Mouse (Mus musculus) kidney, embryonic 16.5 days (tissue): ENCODE data around the gene Apbb2. TPM values are rescaled to one million over a fixed set of nuclear protein-coding genes. Genes with fewer than 3 reads are reported as not detected.

Experiments used
- ATAC-seq: fragments of 200-750 bp; cut with Nextera tagmentation; 2 replicates; pipeline ENCODE4 v1.8.0; 2017; ENCODE audit warnings: moderate TSS enrichment; ENCODE audit not compliant: low FRiP score, low TSS enrichment
- H3K27ac ChIP-seq: fragments of 300-500 bp; sonication (generic); 2 replicates; pipeline ENCODE4 v1.5.1; 2014; ENCODE audit warnings: low read length
- H3K27me3 ChIP-seq: fragments of 300-500 bp; sonication (generic); 2 replicates; pipeline ENCODE4 v1.6.1; 2014; ENCODE audit warnings: low read length, control low read depth, mixed read lengths; ENCODE audit not compliant: insufficient read depth
- H3K36me3 ChIP-seq: fragments of 300-500 bp; sonication (generic); 2 replicates; pipeline ENCODE4 v1.6.1; 2014; ENCODE audit warnings: low read length, control low read depth, mixed read lengths; ENCODE audit not compliant: insufficient read depth
- H3K4me1 ChIP-seq: fragments of 300-500 bp; sonication (generic); 2 replicates; pipeline ENCODE4 v1.6.1; 2014; ENCODE audit warnings: low read length, control low read depth, mixed read lengths; ENCODE audit not compliant: insufficient read depth
- H3K4me2 ChIP-seq: fragments of 300-500 bp; sonication (generic); replicated peaks from 2 replicates; pipeline ENCODE4 v1.6.1; 2014; ENCODE audit warnings: low read depth, low read length
- H3K4me3 ChIP-seq: fragments of 300-500 bp; sonication (generic); 2 replicates; pipeline ENCODE4 v1.5.1; 2014; ENCODE audit warnings: mild to moderate bottlenecking, low read length
- H3K9ac ChIP-seq: fragments of 300-500 bp; sonication (generic); replicated peaks from 2 replicates; pipeline ENCODE4 v1.6.1; 2014; ENCODE audit warnings: low read length
- H3K9me3 ChIP-seq: fragments of 300-500 bp; sonication (generic); 2 replicates; pipeline ENCODE4 v1.6.1; 2016; ENCODE audit warnings: low read length, control low read depth
- WGBS: fragments of 180-500 bp; shearing (Covaris S2); extraction: QIAGEN DNeasy Blood & Tissue Kit; methylation state at CpG from one replicate; pipeline ENCODE4 v1.1.7; 2014; 5-methylcytosine and 5-hydroxymethylcytosine counted together
- polyA plus RNA-seq: library from polyadenylated mRNA; unstranded; fragments of >200 nt; fragmentation: Nextera tagmentation; extraction: Ambion mirVana; gene quantifications from 2 replicates; pipeline ENCODE4 v1.2.1, GENCODE M21; 2015

Apbb2 gene
- polyA plus RNA-seq, 1 experiment from 2014 or later = 62.4 TPM

- Histone ChIP-seq H3K4me2 (no peak overlapping the region), H3K9ac (no peak overlapping the region), H3K4me3 (no peak overlapping the region), H3K27me3 (no peaks in the 10 kb centered on the region), H3K9me3 (no peaks in the 10 kb centered on the region), H3K36me3 (no peaks in the 10 kb centered on the region), H3K27ac (no peak overlapping the region), H3K4me1 (no peaks in the 10 kb centered on the region)
- ATAC-seq = no peak
- WGBS = 69% methylated on average over 9 of the region's 9 CpGs
Measured at GRCm38 (mm10) chr5:66415033-66415697, 203.4 kb downstream of the Apbb2 start.

GRCm38 (mm10) chr5:66413402-66413801 is 205.2 kb downstream of the Apbb2 start:
- H3K9me3 ChIP-seq = no peaks in the 10 kb centered on the region
- 76% methylated on average over 5 of the region's 5 CpGs for WGBS
- no peak overlapping the region for H3K4me3 ChIP-seq
- no peak for ATAC-seq
- no peaks in the 10 kb centered on the region for H3K27me3 ChIP-seq
- no peaks in the 10 kb centered on the region; the same call in 1 of the 2 replicates for H3K4me1 ChIP-seq
- no peak overlapping the region for H3K27ac ChIP-seq
- no peaks in the 10 kb centered on the region for H3K36me3 ChIP-seq
- no peak overlapping the region for H3K9ac ChIP-seq
- no peak overlapping the region for H3K4me2 ChIP-seq

GRCm38 (mm10) chr5:66412821-66413220 is 205.8 kb downstream of the Apbb2 start:
- no peak overlapping the region for H3K4me3 ChIP-seq
- no peaks in the 10 kb centered on the region for H3K27me3 ChIP-seq
- H3K27ac ChIP-seq = no peak overlapping the region
- H3K36me3 ChIP-seq = no peaks in the 10 kb centered on the region
- WGBS = 76% methylated on average over 3 of the region's 3 CpGs
- H3K4me2 ChIP-seq = no peak overlapping the region
- no peaks in the 10 kb centered on the region for H3K9me3 ChIP-seq
- H3K9ac ChIP-seq = no peak overlapping the region
- no peaks in the 10 kb centered on the region; the same call in 1 of the 2 replicates for H3K4me1 ChIP-seq
- no peak for ATAC-seq

GRCm38 (mm10) chr5:66408546-66408945 is 210.0 kb downstream of the Apbb2 start:
- H3K9me3 ChIP-seq = no peaks in the 10 kb centered on the region
- ATAC-seq = no peak
- H3K27me3 ChIP-seq = no peaks in the 10 kb centered on the region
- 79% methylated on average over 5 of the region's 5 CpGs for WGBS
- H3K9ac ChIP-seq = no peak overlapping the region
- no peak overlapping the region for H3K4me3 ChIP-seq
- no peak overlapping the region for H3K27ac ChIP-seq
- no peaks in the 10 kb centered on the region for H3K36me3 ChIP-seq
- no peak overlapping the region for H3K4me2 ChIP-seq
- peaks cover 24% of the 10 kb centered on the region for H3K4me1 ChIP-seq

DNA sequence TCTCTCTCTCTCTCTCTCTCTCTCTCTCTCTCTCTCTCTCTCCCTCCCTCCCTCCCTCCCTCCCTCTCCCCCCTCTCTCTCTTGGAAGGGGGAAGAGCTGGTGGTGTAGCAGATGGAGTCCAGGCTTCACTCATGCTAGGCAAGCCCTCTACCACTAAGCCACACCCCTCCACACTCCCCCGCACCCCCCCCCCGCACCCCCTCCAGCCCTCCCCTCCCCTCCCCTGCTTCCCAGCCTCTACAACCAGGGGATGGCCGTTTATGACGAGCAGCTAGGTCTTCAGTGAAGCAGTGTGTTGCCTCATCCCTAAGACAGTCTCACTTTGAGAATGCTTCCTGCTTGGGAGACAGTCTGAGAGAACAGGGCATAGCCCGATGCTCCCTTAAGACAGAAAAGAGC is 210.6 kb downstream of the Apbb2 start:
- 45% methylated on average over 3 of the region's 5 CpGs for WGBS
- ATAC-seq = 0 out of 2 replicates have a peak, but pooled peaks have one; percentile 40

DNA sequence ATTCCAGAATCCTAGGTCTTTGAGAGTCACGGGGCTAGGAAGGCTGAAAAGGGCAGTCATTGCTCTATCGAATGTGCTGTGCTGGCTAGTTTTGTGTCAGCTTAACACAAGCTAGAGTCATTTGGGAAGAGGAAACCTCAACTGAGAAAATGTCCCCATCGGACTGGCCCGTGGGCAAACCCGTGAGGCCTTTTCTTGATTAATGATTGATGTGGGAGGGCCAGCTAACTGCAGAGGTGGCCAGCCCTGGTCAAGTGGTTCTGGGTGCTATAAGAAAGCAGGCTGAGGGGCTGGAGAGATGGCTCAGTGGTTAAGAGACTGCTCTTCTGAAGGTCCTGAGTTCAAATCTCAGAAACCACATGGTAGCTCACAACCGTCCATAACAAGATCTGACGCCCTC is 212.2 kb downstream of the Apbb2 start:
- H3K27me3 ChIP-seq = no peaks in the 10 kb centered on the region
- peaks cover 24% of the 10 kb centered on the region for H3K4me1 ChIP-seq
- no peak overlapping the region for H3K4me3 ChIP-seq
- H3K27ac ChIP-seq = 0 out of 2 replicates have a peak overlapping the region, but pooled peaks have one; percentile 38
- H3K4me2 ChIP-seq = no peak overlapping the region
- H3K9me3 ChIP-seq = no peaks in the 10 kb centered on the region
- peak; percentile 14; the same call in 1 of the 2 replicates for ATAC-seq
- WGBS = 87% methylated on average over 7 of the region's 7 CpGs
- H3K36me3 ChIP-seq = no peaks in the 10 kb centered on the region
- no peak overlapping the region for H3K9ac ChIP-seq

More for the DNA sequence above, 210.6 kb downstream of the Apbb2 start:
- Histone ChIP-seq H3K36me3 (no peaks in the 10 kb centered on the region), H3K9ac (no peak overlapping the region), H3K27ac (no peak overlapping the region), H3K9me3 (no peaks in the 10 kb centered on the region), H3K4me3 (no peak overlapping the region), H3K4me1 (peaks cover 24% of the 10 kb centered on the region), H3K4me2 (no peak overlapping the region), H3K27me3 (no peaks in the 10 kb centered on the region)

DNA sequence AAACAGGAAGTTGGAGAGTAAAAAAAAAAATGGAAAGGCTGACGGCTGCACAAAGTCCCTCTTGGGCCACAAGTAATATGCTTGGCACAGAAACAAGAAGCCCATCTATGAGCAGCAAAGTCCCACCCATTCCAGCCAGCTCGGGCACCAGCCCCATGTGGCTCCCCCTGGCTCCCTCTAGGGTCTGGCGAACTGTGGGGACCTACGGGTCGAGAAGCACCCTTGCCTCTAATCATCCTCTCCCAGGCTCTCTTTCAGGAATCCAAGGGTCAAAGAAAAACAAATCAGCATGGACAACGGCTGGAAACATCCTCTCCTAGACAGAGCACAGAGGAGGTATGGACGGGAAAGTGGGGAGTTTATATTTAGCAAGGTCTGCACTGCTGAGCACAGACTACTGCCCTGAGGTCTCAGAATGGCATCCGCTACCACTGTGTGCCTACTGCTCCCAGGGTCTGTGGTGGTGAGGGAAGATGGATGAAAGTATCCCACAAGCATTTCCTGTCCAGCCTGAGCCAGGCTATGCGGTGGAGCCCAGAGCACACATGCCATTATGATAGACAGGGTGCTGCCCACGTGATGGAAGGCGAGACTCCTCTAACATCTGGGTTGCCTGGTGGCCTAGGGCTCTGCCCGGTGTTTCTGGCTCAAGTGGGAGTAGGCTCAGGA is 212.7 kb downstream of the Apbb2 start:
- H3K9me3 ChIP-seq = no peaks in the 10 kb centered on the region
- no peak overlapping the region for H3K4me2 ChIP-seq
- no peak overlapping the region for H3K4me3 ChIP-seq
- 55% methylated on average over 12 of the region's 12 CpGs for WGBS
- H3K27me3 ChIP-seq = no peaks in the 10 kb centered on the region
- H3K4me1 ChIP-seq = peaks cover 24% of the 10 kb centered on the region
- peak overlapping the region; percentile 38; the same call in 1 of the 2 replicates for H3K27ac ChIP-seq
- ATAC-seq = peak; percentile 75
- no peaks in the 10 kb centered on the region for H3K36me3 ChIP-seq
- H3K9ac ChIP-seq = no peak overlapping the region

DNA sequence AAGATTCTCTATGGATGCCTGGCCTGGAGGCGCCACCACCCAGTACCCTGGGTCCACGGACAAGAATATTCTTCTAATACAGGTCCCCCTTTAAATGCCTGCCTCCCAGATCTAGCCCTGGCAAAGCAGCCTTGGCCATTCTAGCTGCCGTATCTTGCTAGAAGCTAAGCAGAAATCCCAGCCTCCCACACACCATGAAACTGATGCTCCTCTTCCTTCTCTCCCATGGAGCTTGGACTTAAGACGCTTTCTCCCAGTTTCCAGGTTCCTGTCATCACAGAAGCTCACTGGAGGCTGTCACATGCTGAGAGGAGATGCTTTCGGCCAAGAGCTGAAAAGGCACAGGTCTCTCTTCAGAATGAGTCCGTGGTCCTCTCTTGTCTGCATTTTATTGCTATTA is 213.3 kb downstream of the Apbb2 start:
- H3K4me1 ChIP-seq = peaks cover 24% of the 10 kb centered on the region
- no peaks in the 10 kb centered on the region for H3K9me3 ChIP-seq
- H3K36me3 ChIP-seq = no peaks in the 10 kb centered on the region
- no peak overlapping the region for H3K4me3 ChIP-seq
- peak; percentile 28; the same call in 1 of the 2 replicates for ATAC-seq
- H3K9ac ChIP-seq = no peak overlapping the region
- no peak overlapping the region for H3K27ac ChIP-seq
- no peaks in the 10 kb centered on the region for H3K27me3 ChIP-seq
- no peak overlapping the region for H3K4me2 ChIP-seq
- WGBS = 69% methylated on average over 6 of the region's 6 CpGs

DNA sequence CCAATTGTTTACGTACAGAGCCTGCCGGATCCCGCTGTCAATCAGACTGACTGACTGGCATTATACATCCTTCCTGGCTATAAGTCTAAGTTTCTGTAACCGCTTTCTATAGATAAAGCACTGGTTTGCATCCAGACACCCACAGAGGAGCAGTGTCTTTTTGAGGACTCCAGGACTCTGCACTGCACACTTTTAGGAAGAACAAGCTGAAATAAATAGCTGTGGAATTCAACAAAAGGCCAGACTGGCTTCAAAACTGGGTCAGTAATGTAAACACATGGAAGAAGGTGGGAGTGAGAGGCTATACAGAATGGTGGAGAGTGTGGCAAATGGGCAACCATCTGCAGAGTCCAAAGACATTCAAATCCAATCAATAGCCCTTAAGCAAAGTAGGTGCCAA is 218.0 kb downstream of the Apbb2 start:
- no peak overlapping the region for H3K4me2 ChIP-seq
- H3K36me3 ChIP-seq = peaks cover 4% of the 10 kb centered on the region; the same call in 1 of the 2 replicates
- no peak overlapping the region for H3K9ac ChIP-seq
- no peaks in the 10 kb centered on the region for H3K9me3 ChIP-seq
- H3K27ac ChIP-seq = no peak overlapping the region
- ATAC-seq = no peak
- 90% methylated on average over 4 of the region's 4 CpGs for WGBS
- H3K27me3 ChIP-seq = no peaks in the 10 kb centered on the region
- H3K4me1 ChIP-seq = peaks cover 10% of the 10 kb centered on the region; the same call in 1 of the 2 replicates
- no peak overlapping the region for H3K4me3 ChIP-seq

GRCm38 (mm10) chr5:66399264-66399620 is 219.3 kb downstream of the Apbb2 start:
- H3K9ac ChIP-seq = no peak overlapping the region
- no peaks in the 10 kb centered on the region for H3K27me3 ChIP-seq
- H3K9me3 ChIP-seq = no peaks in the 10 kb centered on the region
- no peak overlapping the region for H3K4me3 ChIP-seq
- ATAC-seq = no peak
- no peak overlapping the region for H3K27ac ChIP-seq
- WGBS = 73% methylated on average over 2 of the region's 2 CpGs
- H3K4me2 ChIP-seq = no peak overlapping the region
- peaks cover 4% of the 10 kb centered on the region; the same call in 1 of the 2 replicates for H3K36me3 ChIP-seq
- H3K4me1 ChIP-seq = peaks cover 6% of the 10 kb centered on the region; the same call in 1 of the 2 replicates
